Mouse (Mus musculus): ENCODE measurements around the gene Rpl10l. TPM values are rescaled to one million over a fixed set of nuclear protein-coding genes. Genes with fewer than 3 reads are reported as not detected.

Rpl10l gene
- not detected for polyA plus RNA-seq (2014; fragmentation: Illumina TruSeq; extraction: RNeasy Lipid Tissue Mini Kit (QIAGEN cat#74804); ENCODE audit: low read depth, low replicate concordance)

GRCm38 (mm10) chr12:66283991-66284622 lies at the start of gene Rpl10l:
TSS of gene Rpl10l (minus strand) at chr12:66284401.

